Mouse (Mus musculus) kidney, postnatal 0 days (tissue): ENCODE data around the gene Rasa4. TPM values are rescaled to one million over a fixed set of nuclear protein-coding genes. Genes with fewer than 3 reads are reported as not detected.

Source experiments
- ATAC-seq: fragments of 200-750 bp; cut with Nextera tagmentation; replicated peaks from 2 replicates; pipeline ENCODE4 v1.8.0; 2017; ENCODE audit warnings: low read depth, moderate number of reproducible peaks, moderate TSS enrichment, moderate library complexity; ENCODE audit not compliant: low FRiP score
- DNase-seq: peaks from one replicate; pipeline ENCODE4 v3.0.0-alpha.2; 2016; ENCODE audit warnings: low spot score
- H3K27ac ChIP-seq: fragments of 300-500 bp; sonication (generic); 2 replicates; pipeline ENCODE4 v1.5.1; 2014; ENCODE audit warnings: mild to moderate bottlenecking
- H3K27me3 ChIP-seq: fragments of 300-500 bp; sonication (generic); 2 replicates; pipeline ENCODE4 v1.6.1; 2014; ENCODE audit warnings: low read length, mixed read lengths; ENCODE audit not compliant: insufficient read depth
- H3K36me3 ChIP-seq: fragments of 300-500 bp; sonication (generic); 2 replicates; pipeline ENCODE4 v1.6.1; 2014; ENCODE audit warnings: low read length, mixed read lengths; ENCODE audit not compliant: insufficient read depth
- H3K4me1 ChIP-seq: fragments of 300-500 bp; sonication (generic); replicated peaks from 2 replicates; pipeline ENCODE4 v1.6.1; 2014; ENCODE audit warnings: antibody characterized with exemption, low read length, mixed read lengths; ENCODE audit not compliant: insufficient read depth
- H3K4me2 ChIP-seq: fragments of 300-500 bp; sonication (generic); 2 replicates; pipeline ENCODE4 v1.6.1; 2014; ENCODE audit warnings: mild to moderate bottlenecking, low read length, moderate library complexity, mixed read lengths
- H3K4me3 ChIP-seq: fragments of 300-500 bp; sonication (generic); replicated peaks from 2 replicates; pipeline ENCODE4 v1.5.1; 2014; ENCODE audit warnings: low read depth, low read length
- H3K9ac ChIP-seq: fragments of 300-500 bp; sonication (generic); 2 replicates; pipeline ENCODE4 v1.6.1; 2014; ENCODE audit warnings: low read depth, low read length
- H3K9me3 ChIP-seq: fragments of 300-500 bp; sonication (generic); replicated peaks from 2 replicates; pipeline ENCODE4 v1.6.1; 2016; ENCODE audit warnings: low read length, inconsistent platforms, mixed read lengths
- CTCF ChIP-seq: IDR thresholded peaks from 2 replicates; pipeline ENCODE4 v1.5.1; 2016; ENCODE audit warnings: antibody characterized with exemption, low read depth, mild to moderate bottlenecking, moderate library complexity
- WGBS: fragments of 180-500 bp; shearing (Covaris S2); extraction: QIAGEN DNeasy Blood & Tissue Kit; methylation state at CpG from one replicate; pipeline ENCODE4 v1.1.7; 2014; 5-methylcytosine and 5-hydroxymethylcytosine counted together
- polyA plus RNA-seq: library from polyadenylated mRNA; unstranded; fragments of >200 nt; fragmentation: Nextera tagmentation; extraction: Ambion mirVana; gene quantifications from 2 replicates; pipeline ENCODE4 v1.2.1, GENCODE M21; 2015

Gene Rasa4
- polyA plus RNA-seq, 1 experiment from 2014 or later = 8.8 TPM

GRCm38 (mm10) chr5:136051231-136052085 lies 32.3 kb upstream of the Rasa4 start:
- no peak; the same call in 1 of the 2 replicates for TF ChIP-seq CTCF
- Histone ChIP-seq H3K36me3 (no peaks in the 10 kb centered on the region), H3K27ac (peak overlapping the region; percentile 88), H3K4me1 (peaks cover 22% of the 10 kb centered on the region), H3K9me3 (no peaks in the 10 kb centered on the region), H3K4me2 (0 out of 2 replicates have a peak overlapping the region, but pooled peaks have one; percentile 6), H3K9ac (no peak overlapping the region), H3K27me3 (no peaks in the 10 kb centered on the region), H3K4me3 (no peak overlapping the region)
- peak; percentile 93 for ATAC-seq
- WGBS = 2% methylated on average over 10 of the region's 10 CpGs
- DNase-seq = peak; percentile 99

GRCm38 (mm10) chr5:136052861-136053655 lies 30.7 kb upstream of the Rasa4 start:
- Histone ChIP-seq H3K9ac (no peak overlapping the region), H3K27me3 (no peaks in the 10 kb centered on the region), H3K4me2 (no peak overlapping the region), H3K27ac (peak overlapping the region; percentile 88), H3K36me3 (no peaks in the 10 kb centered on the region), H3K4me1 (peaks cover 24% of the 10 kb centered on the region), H3K4me3 (no peak overlapping the region), H3K9me3 (no peaks in the 10 kb centered on the region)
- WGBS = 70% methylated on average over 8 of the region's 8 CpGs
- peak; percentile 62 for DNase-seq
- no peak; the same call in 1 of the 2 replicates for ATAC-seq
- TF ChIP-seq CTCF = no peak

GRCm38 (mm10) chr5:136054301-136055077 lies 29.2 kb upstream of the Rasa4 start, which contains the start of gene Upk3bl:
Gene Upk3bl, plus strand, starts transcription at chr5:136054492.
- peak within 1 kb of the TSS; percentile 88; the same call in 1 of the 2 replicates for H3K27ac ChIP-seq
- no peaks in the 10 kb centered on the region for H3K27me3 ChIP-seq
- WGBS = 90% methylated on average over 11 of the region's 11 CpGs
- no peak within 1 kb of the TSS for H3K9ac ChIP-seq
- no peaks in the 10 kb centered on the region for H3K36me3 ChIP-seq
- peaks cover 24% of the 10 kb centered on the region for H3K4me1 ChIP-seq
- no peaks in the 10 kb centered on the region for H3K9me3 ChIP-seq
- ATAC-seq = no peak
- H3K4me2 ChIP-seq = no peak within 1 kb of the TSS
- H3K4me3 ChIP-seq = no peak within 1 kb of the TSS
- no peak for DNase-seq
- TF ChIP-seq CTCF = no peak

GRCm38 (mm10) chr5:136056062-136056461 lies 27.7 kb upstream of the Rasa4 start:
- Histone ChIP-seq H3K27me3 (no peaks in the 10 kb centered on the region), H3K9me3 (no peaks in the 10 kb centered on the region), H3K27ac (no peak overlapping the region), H3K4me1 (peaks cover 17% of the 10 kb centered on the region), H3K4me2 (no peak overlapping the region), H3K9ac (no peak overlapping the region), H3K4me3 (no peak overlapping the region), H3K36me3 (no peaks in the 10 kb centered on the region)
- 32% methylated on average over 4 of the region's 4 CpGs for WGBS
- peak; percentile 56 for TF ChIP-seq CTCF
- no peak for ATAC-seq
- DNase-seq = peak; percentile 37

- TF ChIP-seq CTCF = no peak
- Histone ChIP-seq H3K9ac (no peak overlapping the region), H3K27ac (no peak overlapping the region), H3K9me3 (no peaks in the 10 kb centered on the region), H3K4me3 (no peak overlapping the region), H3K4me1 (peaks cover 10% of the 10 kb centered on the region; the same call in 1 of the 2 replicates), H3K36me3 (no peaks in the 10 kb centered on the region), H3K4me2 (no peak overlapping the region), H3K27me3 (no peaks in the 10 kb centered on the region)
- DNase-seq (no peak), ATAC-seq (no peak)
- 11% methylated on average over 8 of the region's 8 CpGs for WGBS
Observed at GRCm38 (mm10) chr5:136057085-136057484, 26.6 kb upstream of the Rasa4 start.
